Mouse (Mus musculus) skeletal muscle tissue, adult 2 months (tissue): ENCODE results near the gene Rfxank.

ENCODE experiments used
- DNase-seq: peaks from one replicate; pipeline ENCODE4 v3.0.0-alpha.2; 2012; ENCODE audit warnings: low read depth, low spot score

Gene Rfxank

DNA sequence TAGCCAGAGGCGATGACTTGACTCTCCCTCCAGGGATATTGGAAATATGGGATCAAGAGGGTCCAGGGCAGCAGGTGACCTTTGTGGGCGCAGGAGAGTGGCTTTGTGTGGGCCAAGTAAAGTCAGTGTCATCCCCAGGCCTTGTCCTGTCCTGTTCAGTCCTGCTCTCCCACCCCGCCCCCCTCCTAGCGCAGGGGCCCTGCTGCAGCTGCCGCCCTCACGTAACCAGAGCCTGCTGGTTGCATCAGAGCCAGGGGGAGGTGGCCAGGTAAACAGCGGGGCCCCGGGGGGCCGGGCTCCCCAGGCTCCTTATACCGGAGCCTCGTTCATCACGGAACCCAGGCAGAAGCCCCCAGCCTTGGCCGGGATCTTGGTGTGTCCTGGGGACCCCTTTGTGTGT, 11.2 kb upstream of the Rfxank start:
- no peak for DNase-seq

GRCm38 (mm10) chr8:70147678-70148607, 9.0 kb upstream of the Rfxank start:
- no peak for DNase-seq

DNA sequence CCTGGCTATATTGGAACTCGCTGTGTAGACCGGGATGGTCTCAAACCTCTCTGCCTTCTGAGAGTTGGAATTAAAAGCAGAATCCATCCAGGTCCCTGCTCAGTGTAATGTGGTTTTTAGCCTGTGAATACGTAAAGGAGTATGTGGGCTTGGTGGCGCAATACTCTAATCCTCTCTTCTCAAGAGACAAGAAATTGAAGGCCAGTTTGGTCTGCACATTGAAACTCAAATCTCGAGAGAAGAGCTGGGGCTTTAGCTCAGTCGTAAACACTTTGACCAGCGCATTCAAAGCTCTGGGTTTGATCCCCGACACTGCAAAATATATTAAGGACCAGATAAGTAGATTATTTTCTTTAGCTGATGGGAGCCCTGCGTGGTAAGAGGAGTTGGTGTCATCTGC, 1.0 kb upstream of the Rfxank start:
- DNase-seq, result no peak

- DNase-seq, result no peak
These were observed 1.1 kb downstream of the Rfxank start for GRCm38 (mm10) chr8:70137890-70138289.

DNA sequence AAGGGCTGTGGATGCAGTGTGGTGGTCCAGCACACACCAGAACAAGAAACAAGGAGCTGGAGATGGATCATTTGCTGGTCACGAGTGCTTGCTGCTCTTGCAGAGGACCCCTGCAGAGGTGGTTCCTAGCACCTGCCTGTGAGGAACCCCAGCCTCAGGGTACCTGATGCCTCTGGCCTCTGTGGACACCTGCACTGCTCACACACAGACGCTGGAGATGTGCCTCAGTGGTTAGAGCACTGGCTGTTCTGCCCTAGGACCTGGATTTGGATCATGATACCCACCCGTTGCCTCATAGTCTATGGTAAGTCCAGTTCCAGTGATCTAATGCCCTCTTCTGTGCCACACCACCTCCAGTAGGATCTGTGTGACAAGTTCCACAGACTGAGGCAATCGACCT, 2.4 kb downstream of the Rfxank start:
- DNase-seq, result no peak

DNA sequence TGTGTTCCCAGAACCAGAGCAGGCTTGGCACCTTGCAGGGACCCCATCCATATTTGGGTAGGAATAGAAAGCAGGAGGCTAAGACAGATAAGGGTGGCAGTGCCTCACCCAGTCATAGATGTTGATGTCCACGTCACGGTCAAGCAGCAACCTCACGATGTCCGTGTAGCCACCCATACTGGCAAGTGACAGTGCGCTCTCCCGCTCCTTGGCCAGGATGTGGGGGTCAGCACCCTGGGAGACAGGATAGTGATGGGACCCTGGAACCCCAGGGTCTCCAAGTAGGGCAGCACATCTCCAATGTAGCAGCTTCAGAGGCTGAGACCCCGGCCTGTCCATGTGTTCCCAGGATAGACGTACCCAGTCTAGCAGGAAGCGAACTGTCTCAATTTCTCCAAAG, 4.0 kb downstream of the Rfxank start:
- DNase-seq, result no peak

DNA sequence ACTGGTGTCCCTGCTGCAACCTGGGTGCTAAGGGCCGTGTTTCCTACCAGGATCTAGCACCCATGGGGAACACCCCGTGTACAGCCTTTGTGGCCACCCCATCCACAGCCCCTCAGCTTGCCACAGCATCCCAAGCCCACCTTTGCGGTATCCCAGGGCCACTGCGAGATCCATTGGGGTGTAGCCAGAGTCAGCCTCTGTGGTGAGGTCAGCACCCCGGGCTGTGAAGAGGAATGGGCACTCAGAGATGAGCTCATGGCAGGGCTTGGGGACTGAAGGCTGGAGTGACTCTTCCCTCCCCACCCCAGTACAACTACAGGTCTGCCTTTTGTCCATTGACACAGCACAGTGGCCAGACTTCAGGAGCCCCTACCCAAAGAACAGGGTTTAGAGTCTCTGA, 4.9 kb downstream of the Rfxank start:
- no peak for DNase-seq

DNA sequence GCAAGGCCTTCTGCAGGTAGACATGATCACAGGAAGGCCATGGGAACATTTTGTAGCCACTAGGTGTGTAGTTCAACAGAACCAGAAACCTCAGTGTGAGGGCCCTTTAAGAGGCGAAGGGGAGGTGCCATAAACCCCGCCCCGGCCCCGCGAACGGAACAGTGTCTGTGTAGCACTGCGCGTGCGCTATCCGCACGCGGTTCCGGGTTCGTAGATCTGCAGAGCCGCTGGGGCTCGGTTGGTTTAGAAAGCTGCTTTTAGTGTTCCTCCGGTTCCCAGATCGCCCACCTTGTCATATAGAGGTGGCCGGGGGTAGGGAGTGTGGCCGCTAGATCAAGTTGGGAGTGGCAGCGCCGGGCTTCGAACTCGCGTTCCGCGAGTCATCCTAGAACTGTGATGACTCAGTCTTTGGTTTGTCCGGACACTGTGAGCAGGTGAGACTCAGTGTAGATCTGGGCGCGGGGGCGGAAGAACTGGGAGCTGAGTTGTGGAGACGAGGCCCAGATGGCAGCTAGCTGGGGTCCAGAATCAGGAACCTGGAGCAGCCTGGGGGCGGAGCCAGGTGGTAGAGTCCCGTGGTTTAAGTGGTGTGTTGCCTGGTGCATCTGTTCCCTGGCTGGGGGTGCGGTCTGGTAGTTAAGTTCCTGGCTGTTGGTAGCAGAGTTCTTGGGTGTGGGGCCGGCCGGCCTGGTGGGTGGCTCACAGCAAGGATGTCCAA, 7.6 kb downstream of the Rfxank start, which contains the start of gene Nr2c2ap:
Gene Nr2c2ap (plus strand): TSS at position 168 of the 718 bp plus-strand sequence.
- DNase-seq, result peak; percentile 86

DNA sequence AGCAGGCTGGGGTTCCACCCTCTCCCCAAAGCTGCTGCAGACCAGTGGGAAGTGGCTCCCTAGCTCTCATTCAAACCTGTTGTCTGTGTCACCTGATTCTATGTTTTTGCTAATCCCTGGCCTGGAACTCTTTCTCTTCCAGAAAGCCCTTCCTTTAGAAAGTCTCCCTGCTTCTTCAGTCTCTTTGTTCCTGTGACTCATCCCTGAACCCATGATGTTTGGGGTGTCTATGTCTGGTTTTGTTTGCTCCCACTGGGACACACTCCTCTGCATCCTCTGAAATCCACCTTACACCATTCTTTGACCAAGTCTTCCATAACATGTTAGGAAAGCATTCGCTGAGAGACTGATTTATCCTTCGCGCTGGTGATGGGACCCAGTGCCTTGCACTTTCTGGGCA, 8.9 kb downstream of the Rfxank start:
- DNase-seq, result no peak

GRCm38 (mm10) chr8:70129309-70129952, 9.5 kb downstream of the Rfxank start:
- DNase-seq, result peak; percentile 32

- peak; percentile 67 for DNase-seq
These were observed 10.5 kb downstream of the Rfxank start for GRCm38 (mm10) chr8:70128435-70128834.

- no peak for DNase-seq
These were observed 14.0 kb downstream of the Rfxank start for GRCm38 (mm10) chr8:70124992-70125391.

DNA sequence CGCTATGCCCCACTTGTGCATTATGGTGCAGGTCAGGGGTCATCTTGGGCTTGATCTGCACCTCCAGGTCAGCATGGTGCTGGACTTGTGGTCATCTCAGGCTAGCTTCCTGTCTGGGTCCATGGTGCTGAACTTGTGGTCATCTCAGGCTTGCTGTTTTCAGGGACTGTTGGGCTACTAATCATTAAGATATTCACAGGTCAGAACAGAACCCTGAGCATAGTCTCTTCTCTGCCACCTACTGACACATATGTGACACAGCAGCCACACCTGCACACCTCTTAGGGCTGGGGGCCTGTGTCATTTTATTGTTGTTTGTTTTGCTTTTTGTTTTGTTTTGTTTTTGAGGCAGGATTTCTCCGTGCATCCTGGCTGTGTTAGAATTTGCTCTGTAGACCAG, 16.1 kb downstream of the Rfxank start:
- no peak for DNase-seq

DNA sequence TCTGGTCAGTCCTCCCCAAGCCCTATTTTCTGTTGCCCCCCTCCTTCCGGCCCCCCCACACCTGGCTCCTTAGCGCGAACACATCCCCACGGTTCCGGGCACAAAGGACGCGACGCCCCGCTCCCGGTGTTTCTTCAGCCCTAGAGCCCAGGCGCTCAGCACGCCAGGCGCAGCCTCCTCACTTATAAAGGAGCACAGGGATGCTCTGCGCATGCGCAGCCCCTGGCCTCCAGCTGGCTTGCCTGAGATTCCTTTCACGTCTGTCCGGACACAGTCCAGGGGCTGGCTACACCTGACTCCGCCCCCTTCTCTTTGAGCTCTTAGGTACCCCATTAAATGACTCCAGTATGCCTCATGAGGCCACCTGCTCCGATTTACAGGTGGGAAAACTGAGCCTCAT, 18.3 kb downstream of the Rfxank start, which contains the start of gene Ncan:
Gene Ncan (minus strand): TSS at position 207 of the 400 bp plus-strand sequence.
- DNase-seq, result no peak

- no peak for DNase-seq
These were observed 19.9 kb downstream of the Rfxank start for GRCm38 (mm10) chr8:70118726-70119700.

DNA sequence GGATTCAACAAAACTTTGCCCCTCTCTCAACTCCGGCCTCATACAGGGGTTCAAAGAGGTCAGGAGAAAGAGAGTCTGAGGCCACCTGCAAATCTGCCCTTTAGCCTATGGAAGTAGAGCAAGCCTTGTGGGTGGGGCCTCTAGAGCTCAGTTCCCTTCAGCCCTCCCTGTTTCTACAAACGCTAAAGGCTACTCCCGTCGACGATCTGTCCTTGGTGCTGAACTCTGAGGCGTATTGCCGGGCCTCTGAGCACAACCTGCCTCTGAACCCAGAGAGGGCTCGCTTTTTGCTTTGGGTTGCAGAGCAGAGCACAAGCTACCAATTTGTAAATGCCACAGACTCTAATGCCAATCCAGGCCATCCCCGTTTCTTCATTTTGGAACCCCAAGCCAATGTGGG, 21.3 kb downstream of the Rfxank start:
- no peak for DNase-seq

DNA sequence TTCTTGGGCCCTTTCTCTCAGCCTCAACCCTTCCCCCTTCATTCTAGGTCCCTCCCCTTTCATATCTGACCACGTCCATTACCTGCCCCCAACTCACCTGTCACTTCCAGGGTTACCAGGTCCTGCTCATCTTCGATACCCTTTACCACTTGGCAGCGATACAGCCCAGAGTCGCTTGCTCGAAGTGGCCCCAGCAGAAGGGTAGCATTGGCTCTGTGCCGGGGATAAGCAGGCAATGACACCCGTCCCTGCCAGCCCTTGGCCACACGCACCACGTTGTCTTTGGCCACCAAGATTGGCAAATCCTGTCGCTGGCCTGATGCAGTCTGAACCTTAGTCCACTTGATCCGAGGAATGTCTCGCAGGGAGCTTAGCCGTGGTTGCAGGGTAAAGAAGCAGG, 24.1 kb downstream of the Rfxank start:
- no peak for DNase-seq

DNA sequence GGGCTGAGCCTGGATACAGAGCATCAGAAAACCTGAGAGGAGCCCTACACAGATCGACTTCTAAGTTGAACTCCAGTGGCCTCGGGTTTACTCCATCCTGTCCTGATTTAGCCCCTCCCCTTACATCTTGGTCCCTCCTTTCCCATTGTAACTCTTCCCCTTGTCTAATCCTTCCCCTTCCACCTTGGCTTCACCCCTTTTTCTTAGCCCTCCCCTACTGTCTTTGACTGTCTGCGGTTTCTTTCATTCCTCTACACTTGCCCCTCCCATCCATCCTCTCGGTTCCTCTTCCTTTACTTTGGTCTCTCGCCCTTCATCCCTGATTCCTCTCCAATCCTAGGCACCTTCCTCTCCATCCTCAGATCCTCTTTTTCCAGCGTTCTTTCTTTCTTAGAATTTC, 24.5 kb downstream of the Rfxank start:
- DNase-seq, result no peak

DNA sequence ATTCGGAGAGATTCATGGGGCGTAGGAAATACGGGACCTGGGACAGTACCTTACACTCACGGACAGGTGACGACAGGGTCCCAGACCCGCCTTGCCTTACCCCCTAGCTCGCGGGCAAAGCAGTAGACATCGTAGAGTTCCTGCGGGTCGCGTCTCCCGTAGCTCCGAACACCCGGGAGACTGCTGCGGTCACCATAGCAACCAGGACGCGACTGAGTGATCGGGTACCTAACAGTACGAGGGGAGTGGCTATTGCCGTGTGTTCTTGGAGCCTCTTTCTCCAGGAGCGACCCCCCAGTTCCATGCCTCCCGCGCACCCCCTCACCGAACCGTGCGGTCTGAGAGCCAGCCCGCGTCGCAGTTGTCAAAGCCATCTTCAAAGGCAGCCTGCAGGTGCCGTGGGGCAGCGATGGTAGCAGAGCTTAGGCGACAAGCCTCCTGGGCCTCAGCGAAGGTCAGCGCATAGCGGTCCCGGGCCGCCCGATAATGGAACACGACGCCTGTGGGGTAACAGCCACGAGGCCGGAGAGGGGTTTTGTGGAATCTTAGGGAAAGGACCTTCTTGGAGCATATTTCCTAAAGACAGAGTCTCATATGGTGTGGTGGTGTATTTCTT, 26.4 kb downstream of the Rfxank start:
- no peak for DNase-seq

DNA sequence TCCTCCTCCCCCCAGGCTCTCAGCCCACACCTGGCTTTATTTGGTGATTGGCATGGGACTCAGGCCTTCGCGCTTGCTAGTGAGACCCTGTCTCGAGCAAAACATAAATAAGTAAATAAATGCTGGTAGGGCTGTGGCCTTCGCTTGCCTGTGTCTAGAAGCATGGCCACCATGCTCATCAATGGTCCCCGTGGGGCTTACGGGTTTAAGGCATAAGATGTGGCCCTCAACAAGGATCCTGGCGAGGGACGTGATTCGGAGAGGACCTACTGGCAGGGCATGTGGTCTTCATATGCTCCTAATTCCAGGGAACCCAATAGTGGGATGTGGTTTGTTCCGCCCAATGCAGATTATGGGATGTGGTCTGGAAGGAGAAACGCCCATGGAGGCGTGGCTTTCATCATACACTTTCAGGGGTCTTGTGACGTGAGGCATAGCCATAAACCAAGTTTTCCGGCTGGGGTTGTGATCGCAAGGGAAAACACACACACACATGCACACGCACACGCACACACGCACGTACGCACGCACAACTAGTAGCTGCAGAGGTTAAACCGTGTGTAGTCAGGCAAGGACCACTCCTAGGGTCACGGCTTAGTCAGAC, 27.7 kb downstream of the Rfxank start:
- no peak for DNase-seq
